In genomic region chr7:113260321-113261167, GRCm38 (mm10) we compare ENCODE assay signal across 8 mouse cellular contexts. TPM values are rescaled to one million over a fixed set of nuclear protein-coding genes. Genes with fewer than 3 reads are reported as not detected.
DNase-seq lines count a peak whose midpoint lies in the region; ATAC-seq and TF ChIP-seq lines count a peak whose summit lies in the region.

No protein-coding gene starts in this region.

- no peaks in the 10 kb centered on the region for H3K9me3 ChIP-seq in midbrain, embryonic 13.5 days

- H3K27me3 ChIP-seq in midbrain, embryonic 13.5 days = 0 out of 2 replicates have a peak, but pooled peaks cover 3% of the 10 kb centered on the region

- peak; percentile 23; the same call in 1 of the 2 replicates for TF ChIP-seq CTCF in left cerebral cortex, adult 2 months (IDR thresholded peaks at IDR 0.05)
- TF ChIP-seq CTCF in gastrocnemius, adult 2 months (IDR thresholded peaks at IDR 0.05) = peak; percentile 55

- peak overlapping the region; percentile 4; the same call in 1 of the 2 replicates for H3K27ac ChIP-seq in left cerebral cortex, adult 2 months
- peak overlapping the region; percentile 73 for H3K27ac ChIP-seq in gastrocnemius, adult 2 months
- H3K27ac ChIP-seq in midbrain, embryonic 13.5 days = no peak overlapping the region

- H3K4me2 ChIP-seq in midbrain, embryonic 13.5 days (replicated peaks) = no peak overlapping the region

- peak; percentile 78 for ATAC-seq in midbrain, embryonic 13.5 days

- no peak overlapping the region for H3K4me3 ChIP-seq in left cerebral cortex, adult 2 months
- H3K4me3 ChIP-seq in gastrocnemius, adult 2 months = peak overlapping the region; percentile 10; the same call in 1 of the 2 replicates
- no peak overlapping the region for H3K4me3 ChIP-seq in midbrain, embryonic 13.5 days (replicated peaks)

- DNase-seq in left cerebral cortex, adult 2 months (ENCODE audit: extremely low spot score in 1 of 2, low spot score in 2 of 2) = no peak
- DNase-seq in left cerebral cortex, adult 9 months (ENCODE audit: low spot score in 2 of 2) = no peak
- DNase-seq in adrenal gland, adult 8-10 months = peak; percentile 66
- DNase-seq in gastrocnemius, adult 2 months = peak; percentile 83
- DNase-seq in kidney, postnatal 25 days = peak; percentile 84 to 95
- no peak for DNase-seq in frontal cortex, postnatal 36 days (ENCODE audit: low spot score in 2 of 2)
- no peak for DNase-seq in spleen, postnatal 14 days (ENCODE audit: low spot score in 2 of 2)

- WGBS in midbrain, embryonic 13.5 days = 50% methylated on average over 21 of the region's 21 CpGs

- H3K36me3 ChIP-seq in midbrain, embryonic 13.5 days = no peaks in the 10 kb centered on the region

- H3K4me1 ChIP-seq in midbrain, embryonic 13.5 days (replicated peaks) = peaks cover 11% of the 10 kb centered on the region

- H3K9ac ChIP-seq in midbrain, embryonic 13.5 days (replicated peaks) = no peak overlapping the region

- intact Hi-C loops in left cerebral cortex, adult 2 months (cut with DNase I) = loop anchor here (5.0 kb wide), 1 partner anchor 343 kb away; no protein-coding TSS in a partner anchor
- intact Hi-C loops in gastrocnemius, adult 2 months (cut with DNase I) = no loop called here

RNA-seq across cellular contexts. Expression of gene Arntl, which starts 53.3 kb away (rescaled TPM):
- 10 to 100 TPM; 41.6 to 50.4 TPM for total RNA-seq in left cerebral cortex, adult 2 months (2021)
- 10 to 100 TPM in 3 of 4 experiments, 1 to 10 TPM in 1; 9.9 to 16.1 (median 11.2) TPM for total RNA-seq in adrenal gland, adult 8-10 months (2022)
- total RNA-seq in gastrocnemius, adult 2 months (2021) = 10 to 100 TPM; 17.6 to 39.4 TPM
- polyA plus RNA-seq in midbrain, embryonic 13.5 days (2015; fragmentation: Nextera tagmentation; extraction: Ambion mirVana) = 9.4 and 12.0 TPM in 2 replicates

Comparison
In these comparisons a context has a peak if more than half of its experiments do, and no peak if none do; other contexts are left out.
1. DNase-seq: peak in adrenal gland, adult 8-10 months (single experiment), gastrocnemius, adult 2 months (single experiment) and kidney, postnatal 25 days (2 of 2); none in left cerebral cortex, adult 2 months (0 of 2), left cerebral cortex, adult 9 months (0 of 2), frontal cortex, postnatal 36 days (0 of 2) and spleen, postnatal 14 days (0 of 2).